Mouse (Mus musculus): ENCODE data around the gene Igfbp7.
A peak's percentile ranks its signal among the peaks of the same experiment; 100 is the strongest.
"Not testable (repeated sequence)": the region's sequence is repeated elsewhere in the genome, so short reads cannot be mapped to it uniquely, and the experiment has no call there.

The Igfbp7 gene

GRCm38 (mm10) chr5:77407341-77408298 is at the start of gene Igfbp7:
TSS of gene Igfbp7 (minus strand) at chr5:77408041.
- peak; percentile 24 to 51 for DNase-seq (ENCODE audit: low spot score in 2 of 2)

- DNase-seq (ENCODE audit: low spot score in 2 of 2), result no peak
Observed at GRCm38 (mm10) chr5:77452103-77452502, 44.3 kb upstream of the Igfbp7 start.

GRCm38 (mm10) chr5:77449531-77449930 is 41.7 kb upstream of the Igfbp7 start:
- no peak for DNase-seq (ENCODE audit: low spot score in 2 of 2)

GRCm38 (mm10) chr5:77445431-77445830 is 37.6 kb upstream of the Igfbp7 start:
- DNase-seq (ENCODE audit: low spot score in 2 of 2), result no peak

GRCm38 (mm10) chr5:77443889-77444573 is 36.2 kb upstream of the Igfbp7 start:
- DNase-seq (ENCODE audit: low spot score in 2 of 2), result no peak

- no peak for DNase-seq (ENCODE audit: low spot score in 2 of 2)
Observed at GRCm38 (mm10) chr5:77442856-77443623, 35.2 kb upstream of the Igfbp7 start.

- no peak for DNase-seq (ENCODE audit: low spot score in 2 of 2)
Observed at GRCm38 (mm10) chr5:77436308-77436707, 28.5 kb upstream of the Igfbp7 start.

- DNase-seq (ENCODE audit: low spot score in 2 of 2), result no peak
Observed at GRCm38 (mm10) chr5:77434060-77434459, 26.2 kb upstream of the Igfbp7 start.

- DNase-seq (ENCODE audit: low spot score in 2 of 2), result no peak
Observed at GRCm38 (mm10) chr5:77433561-77433960, 25.7 kb upstream of the Igfbp7 start.

- no peak for DNase-seq (ENCODE audit: low spot score in 2 of 2)
Observed at GRCm38 (mm10) chr5:77433119-77433518, 25.3 kb upstream of the Igfbp7 start.

- DNase-seq (ENCODE audit: low spot score in 2 of 2), result no peak
Observed at GRCm38 (mm10) chr5:77432446-77432845, 24.6 kb upstream of the Igfbp7 start.

- DNase-seq (ENCODE audit: low spot score in 2 of 2), result no peak
Observed at GRCm38 (mm10) chr5:77431068-77431467, 23.2 kb upstream of the Igfbp7 start.

- DNase-seq (ENCODE audit: low spot score in 2 of 2), result no peak
Observed at GRCm38 (mm10) chr5:77430471-77430870, 22.6 kb upstream of the Igfbp7 start.

GRCm38 (mm10) chr5:77430049-77430448 is 22.2 kb upstream of the Igfbp7 start:
- DNase-seq (ENCODE audit: low spot score in 2 of 2), result no peak

- DNase-seq (ENCODE audit: low spot score in 2 of 2), result no peak
Observed at GRCm38 (mm10) chr5:77428526-77428925, 20.7 kb upstream of the Igfbp7 start.

- DNase-seq (ENCODE audit: low spot score in 2 of 2), result no peak
Observed at GRCm38 (mm10) chr5:77427986-77428385, 20.1 kb upstream of the Igfbp7 start.

GRCm38 (mm10) chr5:77425721-77426500 is 18.1 kb upstream of the Igfbp7 start:
- DNase-seq (ENCODE audit: low spot score in 2 of 2), result no peak

- not testable (repeated sequence) for DNase-seq (ENCODE audit: low spot score in 2 of 2)
Observed at GRCm38 (mm10) chr5:77419537-77419936, 11.7 kb upstream of the Igfbp7 start.

- DNase-seq (ENCODE audit: low spot score in 2 of 2), result no peak
Observed at GRCm38 (mm10) chr5:77416058-77416457, 8.2 kb upstream of the Igfbp7 start.

- DNase-seq (ENCODE audit: low spot score in 2 of 2), result no peak
Observed at GRCm38 (mm10) chr5:77408530-77408929, 689 bp upstream of the Igfbp7 start.

GRCm38 (mm10) chr5:77406371-77406871 is 1.4 kb downstream of the Igfbp7 start:
- no peak for DNase-seq (ENCODE audit: low spot score in 2 of 2)

All from spleen, postnatal 10 days (tissue).